8 mouse cellular contexts compared by ENCODE assay signal in the genomic region with DNA sequence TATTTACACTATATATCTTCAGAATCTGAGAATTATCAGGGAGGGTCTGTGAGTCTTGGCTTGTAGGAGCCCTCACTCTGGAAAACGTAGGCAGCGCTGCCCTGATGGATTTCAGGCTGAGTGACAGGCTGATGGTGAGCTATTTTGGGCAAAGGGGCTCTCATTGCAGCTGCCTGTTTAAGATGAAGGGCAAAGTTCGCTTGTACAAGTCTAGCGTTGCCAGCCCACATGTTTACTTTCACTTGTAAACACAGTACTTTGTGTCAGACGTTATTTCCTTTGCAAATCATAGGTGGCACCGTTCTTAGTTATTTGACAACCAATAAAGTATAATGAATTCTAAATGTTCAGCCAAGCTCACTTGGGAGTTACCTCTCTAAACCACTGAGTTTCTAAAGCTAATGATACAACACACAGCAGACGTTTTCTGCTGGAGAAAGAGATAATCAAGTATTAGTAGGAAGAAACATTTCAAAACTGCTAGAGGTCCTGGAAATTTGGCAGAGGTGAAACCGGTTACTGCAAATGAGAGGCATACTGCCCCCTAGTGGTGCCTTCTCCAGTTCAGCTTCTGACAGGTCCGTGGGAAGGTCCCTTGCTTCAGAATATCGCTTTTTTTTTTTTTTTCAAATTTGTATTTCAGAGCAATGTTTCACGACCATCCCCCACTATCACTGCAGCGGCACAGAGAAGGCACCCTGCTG. TPM values are rescaled to one million over a fixed set of nuclear protein-coding genes. Genes with fewer than 3 reads are reported as not detected.
DNase-seq lines count a peak whose midpoint lies in the region; ATAC-seq and TF ChIP-seq lines count a peak whose summit lies in the region.

No protein-coding gene starts in this region.

- TF ChIP-seq CTCF in cerebellum, adult 2 months (IDR thresholded peaks at IDR 0.05; ENCODE audit: borderline replicate concordance, insufficient read depth, low read depth, low read length), result peak; percentile 79
- peak; percentile 86 for TF ChIP-seq CTCF in lung, postnatal 0 days (IDR thresholded peaks at IDR 0.05)

- H3K36me3 ChIP-seq in lung, postnatal 0 days (ENCODE audit: insufficient read depth, low read length), result no peaks in the 10 kb centered on the region

- H3K9ac ChIP-seq in lung, postnatal 0 days (replicated peaks; ENCODE audit: low read depth), result no peak overlapping the region

- peak; percentile 64 for ATAC-seq in lung, postnatal 0 days

- no peak overlapping the region for H3K27ac ChIP-seq in cerebellum, adult 2 months (ENCODE audit: insufficient read depth, low read length)
- no peak overlapping the region for H3K27ac ChIP-seq in lung, postnatal 0 days (ENCODE audit: low read length)

- no peaks in the 10 kb centered on the region for H3K27me3 ChIP-seq in cerebellum, adult 2 months (ENCODE audit: control insufficient read depth, insufficient read depth, low read length)
- H3K27me3 ChIP-seq in lung, postnatal 0 days (replicated peaks; ENCODE audit: insufficient read depth, low read length), result no peaks in the 10 kb centered on the region

- DNase-seq in NIH3T3 (ENCODE audit: low read depth), result peak; percentile 97
- DNase-seq in cerebellum, adult 2 months, result peak; percentile 70 to 73
- DNase-seq in forelimb bud, embryonic 11.5 days (ENCODE audit: low read depth, low spot score), result peak; percentile 90
- DNase-seq in heart, postnatal 4 days, result peak; percentile 97
- peak; percentile 84 for DNase-seq in layer of hippocampus, adult 9-10 months (ENCODE audit: low spot score)
- peak; percentile 96 for DNase-seq in lung, postnatal 0 days (ENCODE audit: low spot score)
- peak; percentile 48 for DNase-seq in retina, postnatal 7 days (ENCODE audit: low read depth, low spot score)
- peak; percentile 62 for DNase-seq in urinary bladder, postnatal 10 days (ENCODE audit: low spot score)

- no peaks in the 10 kb centered on the region for H3K4me1 ChIP-seq in cerebellum, adult 2 months (ENCODE audit: control insufficient read depth, insufficient read depth, low read length)
- H3K4me1 ChIP-seq in lung, postnatal 0 days (ENCODE audit: insufficient read depth, low read depth, low read length), result no peaks in the 10 kb centered on the region; the same call in 1 of the 2 replicates

- WGBS in cerebellum, adult 2 months, result 16% methylated on average over 12 of the region's 12 CpGs
- WGBS in lung, postnatal 0 days, result 6% methylated on average over 12 of the region's 12 CpGs

- TF ChIP-seq EP300 in lung, postnatal 0 days (IDR thresholded peaks at IDR 0.05), result 0 out of 2 replicates have a peak, but pooled peaks have one; percentile 31

- peak overlapping the region; percentile 32 for H3K4me2 ChIP-seq in lung, postnatal 0 days (replicated peaks; ENCODE audit: low read depth, low read length)

- H3K4me3 ChIP-seq in cerebellum, adult 2 months (replicated peaks; ENCODE audit: insufficient read depth, low read depth, low read length), result no peak overlapping the region
- no peak overlapping the region for H3K4me3 ChIP-seq in lung, postnatal 0 days (ENCODE audit: low read depth, low read length)

- H3K9me3 ChIP-seq in lung, postnatal 0 days (ENCODE audit: low read length), result no peaks in the 10 kb centered on the region

- TF ChIP-seq POLR2A in cerebellum, adult 2 months (IDR thresholded peaks at IDR 0.05; ENCODE audit: borderline replicate concordance, insufficient read depth, low read length), result no peak

RNA-seq across cellular contexts. Expression of a gene that starts 47.7 kb away (rescaled TPM):
- 15.7 and 16.8 TPM in 2 replicates for polyA plus RNA-seq in cerebellum, adult 2 months (2012; rRNA removed)
- 100 to 1,000 TPM; 480 to 524 TPM for total RNA-seq in heart, postnatal 4 days (2021)
- polyA plus RNA-seq in lung, postnatal 0 days (2015; fragmentation: Nextera tagmentation; extraction: Ambion mirVana), result 25.8 and 28.4 TPM in 2 replicates

RNA-seq across cellular contexts. Expression of a gene that starts 50.6 kb away (rescaled TPM):
- polyA plus RNA-seq in cerebellum, adult 2 months (2012; rRNA removed), result 1.7 and 2.4 TPM in 2 replicates
- total RNA-seq in heart, postnatal 4 days (2021), result 1 to 10 TPM; 2.5 to 3.2 TPM
- polyA plus RNA-seq in lung, postnatal 0 days (2015; fragmentation: Nextera tagmentation; extraction: Ambion mirVana), result 0.27 and 0.44 TPM in 2 replicates
